Mouse (Mus musculus) forebrain, embryonic 12.5 days (tissue): ENCODE data around the gene Slc35b2. TPM values are rescaled to one million over a fixed set of nuclear protein-coding genes. Genes with fewer than 3 reads are reported as not detected.

Source experiments
- polyA plus RNA-seq: library from polyadenylated mRNA; unstranded; fragments of >200 nt; fragmentation: Nextera tagmentation; extraction: Ambion mirVana; gene quantifications from 2 replicates; pipeline ENCODE4 v1.2.1, GENCODE M21; 2016

Gene Slc35b2
- polyA plus RNA-seq, 1 experiment from 2014 or later: 91.7 TPM

Other genes starting within 250 kb of the Slc35b2 start
- 79.9 and 82.6 TPM in 2 replicates for gene Cdc5l, start 130.1 kb upstream of the Slc35b2 start, polyA plus RNA-seq
- gene Spats1, start 88.5 kb upstream of the Slc35b2 start, polyA plus RNA-seq: 1.1 and 1.8 TPM in 2 replicates
- 22.8 and 26.5 TPM in 2 replicates for gene Aars2, start 57.0 kb upstream of the Slc35b2 start, polyA plus RNA-seq
- gene Tcte1, start 40.4 kb upstream of the Slc35b2 start, polyA plus RNA-seq: 1.1 and 2.4 TPM in 2 replicates
- gene Tmem151b, start 14.2 kb upstream of the Slc35b2 start, polyA plus RNA-seq: 8.5 and 13.4 TPM in 2 replicates
- 5.5 and 5.7 TPM in 2 replicates for gene Nfkbie, start 8.2 kb upstream of the Slc35b2 start, polyA plus RNA-seq
- gene Hsp90ab1, start 9.4 kb downstream of the Slc35b2 start, polyA plus RNA-seq: 1,580 and 1,603 TPM in 2 replicates
- 50.2 and 52.0 TPM in 2 replicates for gene Slc29a1, start 35.7 kb downstream of the Slc35b2 start, polyA plus RNA-seq
- gene Mymx, start 38.2 kb downstream of the Slc35b2 start, polyA plus RNA-seq: 0.24 TPM in 1 of 2 replicates, not detected in the other
- 0.76 and 1.1 TPM in 2 replicates for gene Capn11, start 95.5 kb downstream of the Slc35b2 start, polyA plus RNA-seq
- gene Mrpl14, start 122.4 kb downstream of the Slc35b2 start, polyA plus RNA-seq: 98.8 and 112 TPM in 2 replicates
- 85.7 and 89.3 TPM in 2 replicates for gene Tmem63b, start 123.0 kb downstream of the Slc35b2 start, polyA plus RNA-seq
- 0.83 TPM in 1 of 2 replicates, not detected in the other for gene 1600014C23Rik, start 170.0 kb downstream of the Slc35b2 start, polyA plus RNA-seq